Mouse (Mus musculus): ENCODE results near the gene 9030612E09Rik.

DNA sequence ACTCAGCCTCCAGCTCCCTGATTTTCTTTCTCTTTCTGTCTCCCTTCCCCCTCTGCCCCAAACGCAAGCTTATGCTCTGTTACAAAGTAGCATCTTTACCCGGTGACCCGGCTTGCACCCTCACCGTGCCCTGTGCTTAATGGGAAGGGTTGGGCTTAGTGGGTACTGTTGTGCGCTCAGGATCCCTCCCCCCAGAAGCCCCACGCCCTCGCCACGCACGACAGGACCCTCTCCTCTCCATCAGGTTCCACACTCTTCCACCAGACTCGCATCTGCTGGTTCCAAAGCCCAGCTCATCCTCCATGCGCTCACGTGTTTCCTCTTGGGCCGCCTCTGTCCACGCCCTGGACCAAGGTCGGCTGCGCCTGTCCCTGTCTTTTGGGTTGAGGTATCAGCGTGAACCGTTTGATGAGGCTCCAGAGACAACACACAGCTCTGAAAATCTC lies 675 bp downstream of the 9030612E09Rik start:
- TF ChIP-seq CTCF (IDR thresholded peaks at IDR 0.05; ENCODE audit: low read depth), result no peak
- no peak for TF ChIP-seq EP300 (IDR thresholded peaks at IDR 0.05; ENCODE audit: low read depth)

All from liver, postnatal 0 days (tissue).